Mouse (Mus musculus): ENCODE measurements around the gene Plxna4. TPM values are rescaled to one million over a fixed set of nuclear protein-coding genes. Genes with fewer than 3 reads are reported as not detected.

The Plxna4 gene
- polyA plus RNA-seq, 1 experiment, result 1.7 TPM

- TF ChIP-seq CTCF (IDR thresholded peaks at IDR 0.05; ENCODE audit: borderline replicate concordance, insufficient read depth, low read length) (no peak), POLR2A (IDR thresholded peaks at IDR 0.05; ENCODE audit: low read depth, low read length) (no peak)
- no peaks in the 10 kb centered on the region for H3K4me1 ChIP-seq (ENCODE audit: control insufficient read depth, insufficient read depth, low read length)
- no peak overlapping the region for H3K27ac ChIP-seq (ENCODE audit: insufficient read depth, low read length)
- H3K4me3 ChIP-seq (ENCODE audit: insufficient read depth, low read length), result no peak overlapping the region
These were observed 326.7 kb downstream of the Plxna4 start for GRCm38 (mm10) chr6:32261339-32261738.

- no peaks in the 10 kb centered on the region for H3K4me1 ChIP-seq (ENCODE audit: control insufficient read depth, insufficient read depth, low read length)
- H3K27ac ChIP-seq (ENCODE audit: insufficient read depth, low read length), result no peak overlapping the region
- no peak overlapping the region for H3K4me3 ChIP-seq (ENCODE audit: insufficient read depth, low read length)
- no peak for TF ChIP-seq CTCF (IDR thresholded peaks at IDR 0.05; ENCODE audit: borderline replicate concordance, insufficient read depth, low read length)
- TF ChIP-seq POLR2A (IDR thresholded peaks at IDR 0.05; ENCODE audit: low read depth, low read length), result no peak
These were observed 327.7 kb downstream of the Plxna4 start for GRCm38 (mm10) chr6:32260341-32260740.

GRCm38 (mm10) chr6:32255191-32255590 lies 332.8 kb downstream of the Plxna4 start:
- no peak for TF ChIP-seq POLR2A (IDR thresholded peaks at IDR 0.05; ENCODE audit: low read depth, low read length)
- no peak for TF ChIP-seq CTCF (IDR thresholded peaks at IDR 0.05; ENCODE audit: borderline replicate concordance, insufficient read depth, low read length)
- H3K27ac ChIP-seq (ENCODE audit: insufficient read depth, low read length), result no peak overlapping the region
- H3K4me3 ChIP-seq (ENCODE audit: insufficient read depth, low read length), result no peak overlapping the region
- H3K4me1 ChIP-seq (ENCODE audit: control insufficient read depth, insufficient read depth, low read length), result no peaks in the 10 kb centered on the region

- Histone ChIP-seq H3K4me1 (ENCODE audit: control insufficient read depth, insufficient read depth, low read length) (no peaks in the 10 kb centered on the region), H3K27ac (ENCODE audit: insufficient read depth, low read length) (no peak overlapping the region), H3K4me3 (ENCODE audit: insufficient read depth, low read length) (no peak overlapping the region)
- TF ChIP-seq CTCF (IDR thresholded peaks at IDR 0.05; ENCODE audit: borderline replicate concordance, insufficient read depth, low read length), result no peak
- TF ChIP-seq POLR2A (IDR thresholded peaks at IDR 0.05; ENCODE audit: low read depth, low read length), result no peak
These were observed 335.8 kb downstream of the Plxna4 start for GRCm38 (mm10) chr6:32252168-32252567.

GRCm38 (mm10) chr6:32251674-32252073 lies 336.3 kb downstream of the Plxna4 start:
- H3K4me3 ChIP-seq (ENCODE audit: insufficient read depth, low read length), result no peak overlapping the region

GRCm38 (mm10) chr6:32246036-32246435 lies 342.0 kb downstream of the Plxna4 start:
- Histone ChIP-seq H3K4me3 (ENCODE audit: insufficient read depth, low read length) (no peak overlapping the region), H3K4me1 (ENCODE audit: control insufficient read depth, insufficient read depth, low read length) (no peaks in the 10 kb centered on the region), H3K27ac (ENCODE audit: insufficient read depth, low read length) (no peak overlapping the region)
- no peak for TF ChIP-seq POLR2A (IDR thresholded peaks at IDR 0.05; ENCODE audit: low read depth, low read length)
- TF ChIP-seq CTCF (IDR thresholded peaks at IDR 0.05; ENCODE audit: borderline replicate concordance, insufficient read depth, low read length), result no peak

More at GRCm38 (mm10) chr6:32251674-32252073, 336.3 kb downstream of the Plxna4 start:
- no peak overlapping the region for H3K27ac ChIP-seq (ENCODE audit: insufficient read depth, low read length)
- no peaks in the 10 kb centered on the region for H3K4me1 ChIP-seq (ENCODE audit: control insufficient read depth, insufficient read depth, low read length)
- no peak for TF ChIP-seq CTCF (IDR thresholded peaks at IDR 0.05; ENCODE audit: borderline replicate concordance, insufficient read depth, low read length)
- no peak for TF ChIP-seq POLR2A (IDR thresholded peaks at IDR 0.05; ENCODE audit: low read depth, low read length)

GRCm38 (mm10) chr6:32243040-32243439 lies 345.0 kb downstream of the Plxna4 start:
- no peak for TF ChIP-seq POLR2A (IDR thresholded peaks at IDR 0.05; ENCODE audit: low read depth, low read length)
- no peak for TF ChIP-seq CTCF (IDR thresholded peaks at IDR 0.05; ENCODE audit: borderline replicate concordance, insufficient read depth, low read length)
- Histone ChIP-seq H3K4me3 (ENCODE audit: insufficient read depth, low read length) (no peak overlapping the region), H3K4me1 (ENCODE audit: control insufficient read depth, insufficient read depth, low read length) (no peaks in the 10 kb centered on the region), H3K27ac (ENCODE audit: insufficient read depth, low read length) (no peak overlapping the region)

GRCm38 (mm10) chr6:32231383-32231782 lies 356.6 kb downstream of the Plxna4 start:
- H3K27ac ChIP-seq (ENCODE audit: insufficient read depth, low read length), result no peak overlapping the region
- H3K4me3 ChIP-seq (ENCODE audit: insufficient read depth, low read length), result no peak overlapping the region
- no peak for TF ChIP-seq CTCF (IDR thresholded peaks at IDR 0.05; ENCODE audit: borderline replicate concordance, insufficient read depth, low read length)
- TF ChIP-seq POLR2A (IDR thresholded peaks at IDR 0.05; ENCODE audit: low read depth, low read length), result no peak
- H3K4me1 ChIP-seq (ENCODE audit: control insufficient read depth, insufficient read depth, low read length), result no peaks in the 10 kb centered on the region

- Histone ChIP-seq H3K4me3 (ENCODE audit: insufficient read depth, low read length) (no peak overlapping the region), H3K27ac (ENCODE audit: insufficient read depth, low read length) (no peak overlapping the region), H3K4me1 (ENCODE audit: control insufficient read depth, insufficient read depth, low read length) (no peaks in the 10 kb centered on the region)
- TF ChIP-seq POLR2A (IDR thresholded peaks at IDR 0.05; ENCODE audit: low read depth, low read length), result no peak
- TF ChIP-seq CTCF (IDR thresholded peaks at IDR 0.05; ENCODE audit: borderline replicate concordance, insufficient read depth, low read length), result no peak
These were observed 361.4 kb downstream of the Plxna4 start for GRCm38 (mm10) chr6:32226636-32227035.

- no peak overlapping the region for H3K4me3 ChIP-seq (ENCODE audit: insufficient read depth, low read length)
- no peak overlapping the region for H3K27ac ChIP-seq (ENCODE audit: insufficient read depth, low read length)
- TF ChIP-seq CTCF (IDR thresholded peaks at IDR 0.05; ENCODE audit: borderline replicate concordance, insufficient read depth, low read length) (no peak), POLR2A (IDR thresholded peaks at IDR 0.05; ENCODE audit: low read depth, low read length) (no peak)
- no peaks in the 10 kb centered on the region for H3K4me1 ChIP-seq (ENCODE audit: control insufficient read depth, insufficient read depth, low read length)
These were observed 363.8 kb downstream of the Plxna4 start for GRCm38 (mm10) chr6:32224007-32224703.
